Mouse (Mus musculus) layer of hippocampus, adult 6 months (tissue): ENCODE results near the gene Top2b. TPM values are rescaled to one million over a fixed set of nuclear protein-coding genes. Genes with fewer than 3 reads are reported as not detected.

Experiments used
- long read RNA-seq, 2 experiments: library from polyadenylated mRNA; unstranded; transcript quantifications; one replicate each; pipeline ENCODE4 v2.0.0; 2019 to 2020
- polyA plus RNA-seq: library from polyadenylated mRNA; unstranded; fragments of <200 nt; fragmentation: Nextera tagmentation; gene quantifications from 2 replicates; pipeline ENCODE4 v1.2.3, GENCODE M21; 2021

Top2b gene
- polyA plus RNA-seq: 9.2 and 10.3 TPM in 2 replicates
- long read RNA-seq, experiment 1, full-length matches to known transcripts: 2 of 70 reads
- long read RNA-seq, experiment 1, partial matches to known transcripts: 67 of 70 reads
- long read RNA-seq, experiment 1, other reads (novel, unspliced or antisense): 1 of 70 reads
- long read RNA-seq, experiment 2, full-length matches to known transcripts: 95 of 207 reads
- long read RNA-seq, experiment 2, partial matches to known transcripts: 95 of 207 reads
- long read RNA-seq, experiment 2, other reads (novel, unspliced or antisense): 17 of 207 reads

DNA sequence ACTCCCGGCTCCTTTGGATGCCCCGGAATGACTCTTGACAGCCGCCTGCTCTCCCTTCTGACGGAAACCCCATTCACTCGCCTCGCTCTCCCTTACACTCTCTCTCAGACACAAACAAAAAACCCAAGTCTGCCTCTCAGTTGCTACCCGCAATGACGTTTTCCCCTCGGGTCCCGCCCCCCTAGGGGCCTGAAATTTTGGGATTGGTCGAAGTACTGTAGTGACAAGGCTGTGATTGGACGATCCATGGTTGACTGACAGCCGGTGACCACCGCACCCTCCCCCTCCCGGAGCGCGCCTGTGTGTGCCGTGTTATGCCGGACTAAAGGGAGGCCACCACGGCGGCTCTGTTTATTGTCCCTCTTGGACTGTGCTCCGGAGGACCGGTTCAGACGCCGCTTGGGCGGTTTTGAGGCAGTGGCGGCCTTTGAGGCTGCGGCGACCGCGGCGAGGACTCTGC lies at the start of gene Top2b:
Top2b (plus strand) TSS at position 302 of the 460 bp plus-strand sequence.

Other genes with a start within 250 kb of the Top2b start
- gene Ngly1, start 115.9 kb upstream of the Top2b start, polyA plus RNA-seq: 21.4 and 24.2 TPM in 2 replicates
- 7.5 and 8.2 TPM in 2 replicates for gene Oxsm, start 115.4 kb upstream of the Top2b start, polyA plus RNA-seq